Mouse (Mus musculus) layer of hippocampus, postnatal 25 days (tissue): Measurements from ENCODE around the gene Rln3. TPM values are rescaled to one million over a fixed set of nuclear protein-coding genes. Genes with fewer than 3 reads are reported as not detected.
A peak's percentile ranks its signal among the peaks of the same experiment; 100 is the strongest.

Experiments used
- DNase-seq, 2 experiments: peaks; one replicate each; pipeline ENCODE4 v3.0.0; 2022; ENCODE audit warnings: mixed read lengths in 2 of 2, low spot score in 1 of 2; ENCODE audit errors: extremely low spot score in 1 of 2
- total RNA-seq, 2 experiments: library from RNA; stranded (reverse); gene quantifications; 2 replicates each; pipeline ENCODE4 v1.2.3; 2021

Gene Rln3
- total RNA-seq, 2 experiments from 2014 or later, result not detected

GRCm38 (mm10) chr8:84066291-84066930 lies 21.6 kb upstream of the Rln3 start, which contains the start of gene Rfx1:
Gene Rfx1 (plus strand): TSS chr8:84066834.
- peak; percentile 94 for DNase-seq

GRCm38 (mm10) chr8:84065457-84066072 lies 20.8 kb upstream of the Rln3 start:
- DNase-seq, result no peak

GRCm38 (mm10) chr8:84065037-84065436 lies 20.2 kb upstream of the Rln3 start, which contains the start of gene Gm10643:
Gene Gm10643 (minus strand): TSS chr8:84065137.
- DNase-seq, result no peak

GRCm38 (mm10) chr8:84063861-84064610 lies 19.2 kb upstream of the Rln3 start:
- no peak for DNase-seq

GRCm38 (mm10) chr8:84060245-84060644 lies 15.4 kb upstream of the Rln3 start:
- no peak for DNase-seq

- no peak for DNase-seq
These were observed 14.4 kb upstream of the Rln3 start for GRCm38 (mm10) chr8:84059226-84059625.

GRCm38 (mm10) chr8:84057827-84058226 lies 13.0 kb upstream of the Rln3 start:
- no peak for DNase-seq

GRCm38 (mm10) chr8:84053229-84053628 lies 8.4 kb upstream of the Rln3 start:
- no peak for DNase-seq

GRCm38 (mm10) chr8:84052746-84053145 lies 7.9 kb upstream of the Rln3 start:
- DNase-seq, result no peak

- DNase-seq, result no peak
These were observed 3.4 kb upstream of the Rln3 start for GRCm38 (mm10) chr8:84048171-84048570.

- DNase-seq, result no peak
These were observed 1.7 kb upstream of the Rln3 start for GRCm38 (mm10) chr8:84046505-84046904.

- no peak for DNase-seq
These were observed 697 bp downstream of the Rln3 start for GRCm38 (mm10) chr8:84044103-84044502.

GRCm38 (mm10) chr8:84042948-84043342 lies 1.9 kb downstream of the Rln3 start:
- no peak for DNase-seq

- peak in 1 of 2 experiments; percentile 44 for DNase-seq
These were observed 2.5 kb downstream of the Rln3 start, which contains the start of gene Il27ra for GRCm38 (mm10) chr8:84042066-84042947. Gene Il27ra (minus strand): TSS chr8:84042589.

- peak; percentile 66 to 85 for DNase-seq
These were observed 5.8 kb downstream of the Rln3 start for GRCm38 (mm10) chr8:84039050-84039449.

- DNase-seq, result no peak
These were observed 6.8 kb downstream of the Rln3 start for GRCm38 (mm10) chr8:84038015-84038414.

- DNase-seq, result no peak
These were observed 12.0 kb downstream of the Rln3 start for GRCm38 (mm10) chr8:84032777-84033176.

GRCm38 (mm10) chr8:84029272-84029671 lies 15.5 kb downstream of the Rln3 start:
- DNase-seq, result no peak

- no peak for DNase-seq
These were observed 17.4 kb downstream of the Rln3 start for GRCm38 (mm10) chr8:84027449-84027848.

- DNase-seq, result no peak
These were observed 18.9 kb downstream of the Rln3 start for GRCm38 (mm10) chr8:84025863-84026262.
